Comparison of ENCODE assay signal across 9 mouse cellular contexts in the genomic region with DNA sequence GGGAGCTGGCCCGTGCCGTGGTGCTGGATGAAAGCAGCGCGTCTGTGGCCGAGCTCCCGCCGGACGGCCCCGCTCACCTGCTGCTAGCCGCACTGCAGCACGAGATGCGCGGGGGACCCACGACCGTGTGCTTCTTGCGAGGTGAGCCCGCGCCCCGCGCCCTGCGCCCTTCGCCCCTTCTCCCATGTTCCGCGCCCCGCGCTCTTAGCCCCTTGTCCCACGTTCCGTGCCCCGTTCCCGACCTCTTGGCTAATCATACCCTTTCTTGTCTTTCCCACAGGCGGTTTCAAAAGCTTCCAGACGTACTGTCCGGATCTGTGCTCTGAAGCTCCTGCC. TPM values are rescaled to one million over a fixed set of nuclear protein-coding genes. Genes with fewer than 3 reads are reported as not detected.
DNase-seq lines count a peak whose midpoint lies in the region; ATAC-seq and TF ChIP-seq lines count a peak whose summit lies in the region.
"Had no signal": no experiment of that assay in that cellular context is flagged by ENCODE, and none has a peak within 500 bp of the region (broad histone marks: within the 10 kb centered on the region; RNA-seq: fewer than 3 reads in every experiment).

No protein-coding gene starts in this region.

- intact Hi-C loops in left cerebral cortex, postnatal 10 days (cut with DNase I): no loop called here

- H3K9ac ChIP-seq in kidney, embryonic 16.5 days (replicated peaks; ENCODE audit: low read length): peak overlapping the region; percentile 76
- H3K9ac ChIP-seq in hindbrain, embryonic 14.5 days: peak overlapping the region; percentile 69
- peak overlapping the region; percentile 64 for H3K9ac ChIP-seq in midbrain, embryonic 14.5 days (replicated peaks; ENCODE audit: low read length)

- no peaks in the 10 kb centered on the region for H3K36me3 ChIP-seq in kidney, embryonic 16.5 days (ENCODE audit: insufficient read depth, low read length)
- H3K36me3 ChIP-seq in hindbrain, embryonic 14.5 days (replicated peaks; ENCODE audit: control insufficient read depth, insufficient read depth): no peaks in the 10 kb centered on the region
- no peaks in the 10 kb centered on the region for H3K36me3 ChIP-seq in midbrain, embryonic 14.5 days (ENCODE audit: control insufficient read depth, insufficient read depth, low read length)

- H3K27ac ChIP-seq in kidney, embryonic 16.5 days (ENCODE audit: low read length): no peak overlapping the region; the same call in 1 of the 2 replicates
- no peak overlapping the region for H3K27ac ChIP-seq in cortical plate, adult 2 months (ENCODE audit: insufficient read depth, low read length)
- H3K27ac ChIP-seq in hindbrain, embryonic 14.5 days: no peak overlapping the region
- H3K27ac ChIP-seq in midbrain, embryonic 14.5 days (replicated peaks; ENCODE audit: low read depth, low read length): no peak overlapping the region

- no peaks in the 10 kb centered on the region for H3K27me3 ChIP-seq in kidney, embryonic 16.5 days (ENCODE audit: insufficient read depth, low read length)
- H3K27me3 ChIP-seq in hindbrain, embryonic 14.5 days (ENCODE audit: control insufficient read depth, insufficient read depth, low read length): peaks cover 31% of the 10 kb centered on the region
- peaks cover 32% of the 10 kb centered on the region for H3K27me3 ChIP-seq in midbrain, embryonic 14.5 days (ENCODE audit: control insufficient read depth, insufficient read depth, low read length)

- no peak for DNase-seq in kidney, adult 11 months
- DNase-seq in hindbrain, embryonic 14.5 days (ENCODE audit: low spot score): no peak
- no peak for DNase-seq in midbrain, embryonic 14.5 days
- no peak for DNase-seq in thymus, postnatal 25 days
- no peak for DNase-seq in left cerebral cortex, postnatal 10 days (ENCODE audit: extremely low spot score in 1 of 2, low spot score in 2 of 2)
- DNase-seq in layer of hippocampus, postnatal 25 days (ENCODE audit: extremely low spot score in 1 of 2, low spot score in 1 of 2): no peak

- H3K4me3 ChIP-seq in kidney, embryonic 16.5 days (ENCODE audit: low read length): peak overlapping the region; percentile 61
- peak overlapping the region; percentile 32 for H3K4me3 ChIP-seq in cortical plate, adult 2 months (ENCODE audit: insufficient read depth, low read length)
- H3K4me3 ChIP-seq in hindbrain, embryonic 14.5 days (replicated peaks; ENCODE audit: low read length): peak overlapping the region; percentile 53
- peak overlapping the region; percentile 49 for H3K4me3 ChIP-seq in midbrain, embryonic 14.5 days (replicated peaks; ENCODE audit: low read depth, low read length)

- H3K4me1 ChIP-seq in kidney, embryonic 16.5 days (ENCODE audit: insufficient read depth, low read length): peaks cover 27% of the 10 kb centered on the region
- no peaks in the 10 kb centered on the region for H3K4me1 ChIP-seq in cortical plate, adult 2 months (ENCODE audit: control insufficient read depth, insufficient read depth, low read length)
- H3K4me1 ChIP-seq in hindbrain, embryonic 14.5 days (replicated peaks; ENCODE audit: control insufficient read depth, insufficient read depth, low read length): 0 out of 2 replicates have a peak, but pooled peaks cover 13% of the 10 kb centered on the region
- no peaks in the 10 kb centered on the region for H3K4me1 ChIP-seq in midbrain, embryonic 14.5 days (ENCODE audit: control insufficient read depth, insufficient read depth, low read length)

- ATAC-seq in kidney, embryonic 16.5 days (ENCODE audit: low FRiP score, low TSS enrichment): no peak
- no peak; the same call in 1 of the 2 replicates for ATAC-seq in hindbrain, embryonic 14.5 days (ENCODE audit: low FRiP score)
- ATAC-seq in midbrain, embryonic 14.5 days (ENCODE audit: low FRiP score, low TSS enrichment): no peak

- no peak for TF ChIP-seq POLR2A in cortical plate, adult 2 months (IDR thresholded peaks at IDR 0.05; ENCODE audit: extremely low read depth, insufficient read depth, low read length)

- peak overlapping the region; percentile 88 for H3K4me2 ChIP-seq in kidney, embryonic 16.5 days (replicated peaks; ENCODE audit: low read depth, low read length)
- peak overlapping the region; percentile 95 for H3K4me2 ChIP-seq in hindbrain, embryonic 14.5 days (replicated peaks)
- H3K4me2 ChIP-seq in midbrain, embryonic 14.5 days (ENCODE audit: low read length): peak overlapping the region; percentile 75

- TF ChIP-seq CTCF in cortical plate, adult 2 months (IDR thresholded peaks at IDR 0.05; ENCODE audit: extremely low read depth, insufficient read depth, low read length): no peak

- WGBS in kidney, embryonic 16.5 days: 3% methylated on average over 31 of the region's 33 CpGs
- WGBS in hindbrain, embryonic 14.5 days: 8% methylated on average over 33 of the region's 33 CpGs
- WGBS in midbrain, embryonic 14.5 days: 3% methylated on average over 33 of the region's 33 CpGs

- H3K9me3 ChIP-seq in kidney, embryonic 16.5 days (ENCODE audit: low read length): no peaks in the 10 kb centered on the region
- H3K9me3 ChIP-seq in hindbrain, embryonic 14.5 days (ENCODE audit: control insufficient read depth, low read length): no peaks in the 10 kb centered on the region
- no peaks in the 10 kb centered on the region for H3K9me3 ChIP-seq in midbrain, embryonic 14.5 days (ENCODE audit: control insufficient read depth, low read length)

RNA-seq across cellular contexts. Expression of a gene that starts 0.5 kb away (rescaled TPM):
- 7.8 and 8.3 TPM in 2 replicates for polyA plus RNA-seq in kidney, embryonic 16.5 days (2015; fragmentation: Nextera tagmentation; extraction: Ambion mirVana)
- polyA plus RNA-seq in cortical plate, adult 2 months (2012; rRNA removed): 1.6 and 1.8 TPM in 2 replicates
- 12.5 and 15.2 TPM in 2 replicates for polyA plus RNA-seq in hindbrain, embryonic 14.5 days (2014; fragmentation: Nextera tagmentation; extraction: Ambion mirVana)
- polyA plus RNA-seq in midbrain, embryonic 14.5 days (2014; fragmentation: Nextera tagmentation; extraction: Ambion mirVana): 10.1 and 12.7 TPM in 2 replicates
- total RNA-seq in left cerebral cortex, postnatal 10 days (2021): 1 to 10 TPM; 4.5 to 6.1 TPM
- 1 to 10 TPM; 1.2 to 1.3 TPM for total RNA-seq in layer of hippocampus, postnatal 25 days (2021)

RNA-seq across cellular contexts. Expression of a gene that starts 2.0 kb away (rescaled TPM):
- polyA plus RNA-seq in kidney, embryonic 16.5 days (2015; fragmentation: Nextera tagmentation; extraction: Ambion mirVana): not detected in 2 replicates
- not detected in 2 replicates for polyA plus RNA-seq in cortical plate, adult 2 months (2012; rRNA removed)
- not detected in 2 replicates for polyA plus RNA-seq in hindbrain, embryonic 14.5 days (2014; fragmentation: Nextera tagmentation; extraction: Ambion mirVana)
- polyA plus RNA-seq in midbrain, embryonic 14.5 days (2014; fragmentation: Nextera tagmentation; extraction: Ambion mirVana): not detected in 2 replicates
- total RNA-seq in left cerebral cortex, postnatal 10 days (2021): not detected
- total RNA-seq in layer of hippocampus, postnatal 25 days (2021): not detected
- total RNA-seq: adrenal gland, postnatal 36 days had no signal

RNA-seq across cellular contexts. Expression of a gene that starts 26.5 kb away (rescaled TPM):
- 7.2 and 7.8 TPM in 2 replicates for polyA plus RNA-seq in kidney, embryonic 16.5 days (2015; fragmentation: Nextera tagmentation; extraction: Ambion mirVana)
- 0.11 and 0.25 TPM in 2 replicates for polyA plus RNA-seq in cortical plate, adult 2 months (2012; rRNA removed)
- polyA plus RNA-seq in hindbrain, embryonic 14.5 days (2014; fragmentation: Nextera tagmentation; extraction: Ambion mirVana): 0.53 and 0.79 TPM in 2 replicates
- polyA plus RNA-seq in midbrain, embryonic 14.5 days (2014; fragmentation: Nextera tagmentation; extraction: Ambion mirVana): 0.08 TPM in 1 of 2 replicates, not detected in the other
- total RNA-seq in left cerebral cortex, postnatal 10 days (2021): under 1 TPM; 0.45 to 0.81 TPM
- total RNA-seq in layer of hippocampus, postnatal 25 days (2021): under 1 TPM; 0.14 to 0.15 TPM
